9 mouse cellular contexts compared by ENCODE assay signal in genomic region chr12:81754651-81755050, GRCm38 (mm10). TPM values are rescaled to one million over a fixed set of nuclear protein-coding genes. Genes with fewer than 3 reads are reported as not detected.
DNase-seq lines count a peak whose midpoint lies in the region; ATAC-seq and TF ChIP-seq lines count a peak whose summit lies in the region.
"Had no signal": no experiment of that assay in that cellular context is flagged by ENCODE, and none has a peak within 500 bp of the region (broad histone marks: within the 10 kb centered on the region; RNA-seq: fewer than 3 reads in every experiment).

No protein-coding gene starts in this region.

- TF ChIP-seq EP300 in stomach, postnatal 0 days (optimal IDR thresholded peaks at IDR 0.05) = no peak

- peak; percentile 32 to 57 for DNase-seq in heart, adult 9 months (ENCODE audit: low spot score in 2 of 2)
- DNase-seq in CD4-positive helper T cell, adult 2 months (ENCODE audit: low read depth, low spot score) = peak; percentile 4
- DNase-seq in cerebellum, adult 9-10 months = peak; percentile 65
- no peak for DNase-seq in stomach, postnatal 0 days (ENCODE audit: low spot score)
- DNase-seq in ovary, postnatal 36 days (ENCODE audit: low spot score) = no peak
- DNase-seq in adrenal gland, adult 8-10 months = no peak

- H3K4me3 ChIP-seq in heart, embryonic 11.5 days (ENCODE audit: low read depth, low read length) = no peak overlapping the region
- H3K4me3 ChIP-seq in lung, embryonic 15.5 days = no peak overlapping the region
- no peak overlapping the region for H3K4me3 ChIP-seq in stomach, postnatal 0 days (ENCODE audit: low read depth, low read length)
- H3K4me3 ChIP-seq: heart, embryonic 15.5 days had no signal

- H3K9me3 ChIP-seq in heart, embryonic 11.5 days (replicated peaks; ENCODE audit: control insufficient read depth, low read length) = no peaks in the 10 kb centered on the region
- H3K9me3 ChIP-seq in lung, embryonic 15.5 days = no peaks in the 10 kb centered on the region
- H3K9me3 ChIP-seq in stomach, postnatal 0 days (ENCODE audit: control insufficient read depth, low read length) = no peaks in the 10 kb centered on the region
- H3K9me3 ChIP-seq: heart, embryonic 15.5 days had no signal

- no peak overlapping the region for H3K9ac ChIP-seq in heart, embryonic 11.5 days (ENCODE audit: low read depth, low read length)
- no peak overlapping the region for H3K9ac ChIP-seq in lung, embryonic 15.5 days
- no peak overlapping the region for H3K9ac ChIP-seq in stomach, postnatal 0 days (ENCODE audit: low read length)
- H3K9ac ChIP-seq: heart, embryonic 15.5 days had no signal

- H3K4me2 ChIP-seq in heart, embryonic 11.5 days = no peak overlapping the region
- H3K4me2 ChIP-seq in lung, embryonic 15.5 days = no peak overlapping the region
- H3K4me2 ChIP-seq in stomach, postnatal 0 days (replicated peaks; ENCODE audit: low read depth) = no peak overlapping the region
- H3K4me2 ChIP-seq: heart, embryonic 15.5 days had no signal

- no peaks in the 10 kb centered on the region for H3K27me3 ChIP-seq in heart, embryonic 11.5 days (ENCODE audit: control insufficient read depth, insufficient read depth, low read length)
- no peaks in the 10 kb centered on the region for H3K27me3 ChIP-seq in lung, embryonic 15.5 days
- H3K27me3 ChIP-seq in stomach, postnatal 0 days (ENCODE audit: control insufficient read depth, insufficient read depth, low read length) = no peaks in the 10 kb centered on the region
- H3K27me3 ChIP-seq: heart, embryonic 15.5 days had no signal

- 66% methylated on average over 7 of the region's 7 CpGs for WGBS in heart, embryonic 11.5 days (ENCODE audit: insufficient replicate concordance)
- WGBS in lung, embryonic 15.5 days = 58% methylated on average over 7 of the region's 7 CpGs
- WGBS in stomach, postnatal 0 days = 60% methylated on average over 7 of the region's 7 CpGs

- no peaks in the 10 kb centered on the region for H3K4me1 ChIP-seq in heart, embryonic 11.5 days (ENCODE audit: control insufficient read depth, insufficient read depth, low read length)
- H3K4me1 ChIP-seq in lung, embryonic 15.5 days = no peaks in the 10 kb centered on the region
- no peaks in the 10 kb centered on the region for H3K4me1 ChIP-seq in stomach, postnatal 0 days (replicated peaks; ENCODE audit: control insufficient read depth, insufficient read depth)

- no peak for TF ChIP-seq CTCF in stomach, postnatal 0 days (IDR thresholded peaks at IDR 0.05; ENCODE audit: low read depth)

- H3K36me3 ChIP-seq in heart, embryonic 11.5 days (ENCODE audit: control insufficient read depth, insufficient read depth, low read length) = no peaks in the 10 kb centered on the region
- H3K36me3 ChIP-seq in lung, embryonic 15.5 days = no peaks in the 10 kb centered on the region
- no peaks in the 10 kb centered on the region for H3K36me3 ChIP-seq in stomach, postnatal 0 days (ENCODE audit: control insufficient read depth, insufficient read depth, low read length)
- H3K36me3 ChIP-seq: heart, embryonic 15.5 days had no signal

- no peak for ATAC-seq in heart, embryonic 11.5 days (replicated peaks; ENCODE audit: insufficient number of reproducible peaks, low FRiP score, low TSS enrichment)
- ATAC-seq in lung, embryonic 15.5 days (ENCODE audit: borderline replicate concordance, extremely low read depth, low FRiP score, low TSS enrichment) = no peak
- no peak for ATAC-seq in stomach, postnatal 0 days (ENCODE audit: low FRiP score, low TSS enrichment)

- H3K27ac ChIP-seq in heart, embryonic 11.5 days (ENCODE audit: low read depth, low read length) = no peak overlapping the region
- 0 out of 2 replicates have a peak overlapping the region, but pooled peaks have one; percentile 1 for H3K27ac ChIP-seq in lung, embryonic 15.5 days
- peak overlapping the region; percentile 31 for H3K27ac ChIP-seq in stomach, postnatal 0 days (replicated peaks)
- H3K27ac ChIP-seq: heart, embryonic 15.5 days had no signal

RNA-seq across cellular contexts. Expression of gene Map3k9, which starts 26.3 kb away (rescaled TPM):
- polyA plus RNA-seq in heart, embryonic 11.5 days (2014; fragmentation: Nextera tagmentation; extraction: Ambion mirVana) = 0.04 and 0.52 TPM in 2 replicates
- polyA plus RNA-seq in lung, embryonic 15.5 days (2015; fragmentation: Nextera tagmentation; extraction: Ambion mirVana) = 2.9 TPM in 2 replicates
- 3.2 and 3.8 TPM in 2 replicates for polyA plus RNA-seq in stomach, postnatal 0 days (2015; fragmentation: Nextera tagmentation; extraction: Ambion mirVana)
- total RNA-seq in adrenal gland, adult 8-10 months (2022) = 1 to 10 TPM; 1.6 to 9.7 (median 5.5) TPM

Comparison
In these comparisons a context has a peak if more than half of its experiments do, and no peak if none do; other contexts are left out.
1. DNase-seq: peak in heart, adult 9 months (2 of 2), CD4-positive helper T cell, adult 2 months (single experiment) and cerebellum, adult 9-10 months (single experiment); none in stomach, postnatal 0 days (single experiment), ovary, postnatal 36 days (single experiment) and adrenal gland, adult 8-10 months (single experiment).